Mouse (Mus musculus) adrenal gland, postnatal 10 days (tissue): ENCODE data around the gene Vav2. TPM values are rescaled to one million over a fixed set of nuclear protein-coding genes. Genes with fewer than 3 reads are reported as not detected.
A peak's percentile ranks its signal among the peaks of the same experiment; 100 is the strongest.

Experiments used
- DNase-seq: peaks from one replicate; pipeline ENCODE4 v3.0.0; 2021; ENCODE audit warnings: mixed read lengths
- total RNA-seq, 2 experiments: library from RNA; stranded (reverse); gene quantifications; 2 replicates each; pipeline ENCODE4 v1.2.3; 2021

Vav2 gene
- total RNA-seq, 2 experiments from 2014 or later = 21.5 to 29.6 TPM

DNA sequence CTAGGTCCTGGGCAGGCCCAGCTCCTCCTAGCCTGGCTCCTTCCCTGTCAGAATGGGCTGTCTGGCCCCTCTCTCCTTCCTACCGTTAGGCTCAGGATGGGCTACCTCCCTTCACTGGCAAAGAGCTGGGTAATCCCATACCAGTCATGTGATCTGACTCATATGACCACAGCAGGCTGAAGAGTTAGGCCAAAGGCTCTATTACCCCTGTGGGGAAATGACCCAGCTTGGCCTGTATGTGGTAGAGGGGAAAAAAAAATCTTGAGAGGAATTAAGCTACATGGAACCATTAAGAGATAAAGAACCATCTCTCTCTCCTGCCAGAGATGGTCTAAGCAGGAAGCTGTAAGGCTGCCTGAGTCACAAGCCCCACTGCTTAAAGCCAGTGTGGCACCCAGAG is 108.6 kb downstream of the Vav2 start:
- DNase-seq = no peak

DNA sequence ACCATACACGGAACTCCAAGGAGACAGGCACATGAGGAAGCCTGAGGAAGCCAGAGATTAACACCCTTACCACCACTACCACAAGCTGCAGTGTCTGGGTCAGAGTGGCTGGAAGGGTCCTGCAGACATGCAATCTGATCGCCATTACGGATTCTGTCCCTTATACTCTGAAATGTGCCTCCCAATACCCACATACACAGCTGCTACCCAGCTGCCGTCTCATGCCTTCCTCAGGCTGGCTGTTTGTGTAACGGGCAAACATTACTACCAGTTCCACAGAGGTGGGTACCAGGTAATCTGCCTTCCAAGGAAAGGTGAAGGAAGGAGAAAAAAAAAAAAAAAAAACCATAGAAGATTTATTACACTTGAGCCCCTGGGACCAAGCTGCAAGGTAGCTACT is 110.7 kb downstream of the Vav2 start:
- no peak for DNase-seq

DNA sequence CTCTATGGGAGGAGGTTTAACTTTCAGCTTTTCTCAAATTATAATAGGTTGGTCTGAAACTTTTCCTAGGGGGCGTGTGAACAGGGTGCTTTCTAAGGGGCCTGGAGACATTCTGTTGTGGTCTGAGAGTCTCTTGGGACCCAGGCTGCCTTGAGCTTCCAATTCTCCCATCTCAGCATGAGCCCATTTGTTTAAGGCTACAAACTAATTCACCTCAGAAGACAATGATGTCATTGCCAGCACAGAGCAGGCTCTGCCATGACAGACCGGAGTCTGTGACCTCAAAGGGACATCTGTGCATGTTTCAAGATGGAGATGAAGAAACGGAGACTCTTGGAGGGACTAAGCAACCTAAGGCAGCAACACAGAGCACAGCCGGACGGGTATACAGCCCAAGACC is 112.6 kb downstream of the Vav2 start:
- no peak for DNase-seq

DNA sequence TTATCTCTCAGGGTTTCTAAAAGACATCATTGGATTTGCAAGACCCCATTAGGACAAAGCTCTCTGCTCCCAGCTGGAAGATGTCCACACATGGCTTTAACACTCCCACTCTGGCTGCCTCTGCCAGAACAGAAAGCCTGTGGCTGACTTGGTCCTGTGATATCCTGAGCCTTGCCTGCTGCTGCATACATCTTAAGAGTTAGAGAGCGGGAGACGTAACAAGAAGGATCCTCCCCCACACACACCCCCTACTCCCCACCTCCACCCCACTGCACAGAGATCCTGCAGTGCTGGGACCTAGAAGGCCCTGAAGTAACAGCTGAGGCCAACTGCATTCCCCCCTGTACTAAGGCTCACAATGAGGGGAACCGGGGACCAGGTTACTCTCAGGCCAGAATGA is 114.3 kb downstream of the Vav2 start:
- DNase-seq = no peak

DNA sequence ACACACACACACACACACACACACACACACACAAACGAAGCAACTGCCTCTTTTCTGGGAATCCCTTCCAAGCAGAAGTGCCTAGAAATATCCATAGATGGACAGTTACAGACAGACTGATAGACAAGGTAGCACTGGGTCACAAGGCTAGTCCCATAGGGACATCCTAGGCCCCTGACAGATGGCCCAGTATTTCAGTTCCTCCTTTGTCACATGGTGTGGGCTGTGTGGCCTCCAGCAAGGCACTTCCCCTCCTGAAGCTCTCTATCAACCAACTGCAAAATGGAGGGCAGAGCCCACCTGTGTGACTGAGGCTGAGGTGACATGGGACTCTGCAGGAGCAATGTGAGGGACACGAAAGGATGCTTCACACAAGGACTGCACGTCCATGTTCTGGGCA is 115.2 kb downstream of the Vav2 start:
- no peak for DNase-seq

DNA sequence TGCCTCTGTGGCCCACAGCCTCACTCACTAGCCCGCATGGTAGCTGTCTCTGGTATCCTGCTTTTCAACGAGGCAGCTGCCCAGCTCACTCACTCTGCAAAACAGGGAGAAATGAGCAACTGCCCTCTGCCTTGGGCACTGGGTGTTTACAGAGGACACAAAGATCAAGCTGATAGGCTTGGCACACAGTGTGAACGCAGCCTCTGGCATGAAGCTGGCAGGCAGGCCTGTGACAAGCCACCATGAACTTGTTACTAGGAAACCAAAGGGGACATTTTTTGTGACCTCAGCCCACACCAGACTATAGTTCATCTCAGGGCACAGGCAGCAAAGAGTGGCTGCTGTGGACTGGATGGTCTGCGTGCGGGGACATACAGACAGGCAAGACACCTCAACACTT is 115.9 kb downstream of the Vav2 start:
- no peak for DNase-seq

DNA sequence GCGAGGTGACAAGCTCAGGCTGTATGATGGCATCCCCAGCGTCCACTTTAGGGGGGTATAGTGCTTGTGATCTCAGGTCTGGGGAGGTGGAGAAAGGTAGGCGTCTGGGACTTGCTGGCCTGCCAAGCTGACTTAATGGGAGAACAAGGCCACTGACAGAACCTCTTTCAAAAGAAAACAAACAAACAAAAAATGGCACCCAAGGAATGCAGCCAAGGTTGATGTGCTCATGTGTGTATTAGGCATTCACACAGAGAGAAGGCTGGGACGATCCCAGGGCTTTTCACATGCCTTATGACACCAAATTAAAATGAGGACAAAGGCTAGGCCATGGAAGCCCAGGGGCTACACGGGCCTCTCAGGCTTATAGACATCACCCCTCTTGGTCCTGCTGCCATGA is 116.6 kb downstream of the Vav2 start:
- DNase-seq = no peak

DNA sequence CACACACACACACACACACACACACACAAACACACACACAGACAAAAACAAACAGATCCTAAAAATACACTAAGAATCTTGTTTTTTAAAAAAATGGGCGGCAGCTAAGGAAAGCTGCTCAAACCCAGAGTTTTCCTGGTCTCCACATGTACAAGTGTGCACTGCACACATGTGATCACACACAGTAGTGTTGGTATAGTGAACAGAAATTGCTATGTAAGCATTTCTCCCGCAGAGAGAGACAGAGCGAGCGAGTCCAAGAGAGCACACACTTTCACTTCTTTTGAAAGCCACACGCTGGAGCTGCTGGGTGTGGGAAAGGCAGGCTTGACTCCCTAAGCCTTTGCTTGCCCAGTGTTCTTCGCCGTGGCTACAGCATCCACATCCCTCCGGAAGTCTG is 120.2 kb downstream of the Vav2 start:
- DNase-seq = no peak

DNA sequence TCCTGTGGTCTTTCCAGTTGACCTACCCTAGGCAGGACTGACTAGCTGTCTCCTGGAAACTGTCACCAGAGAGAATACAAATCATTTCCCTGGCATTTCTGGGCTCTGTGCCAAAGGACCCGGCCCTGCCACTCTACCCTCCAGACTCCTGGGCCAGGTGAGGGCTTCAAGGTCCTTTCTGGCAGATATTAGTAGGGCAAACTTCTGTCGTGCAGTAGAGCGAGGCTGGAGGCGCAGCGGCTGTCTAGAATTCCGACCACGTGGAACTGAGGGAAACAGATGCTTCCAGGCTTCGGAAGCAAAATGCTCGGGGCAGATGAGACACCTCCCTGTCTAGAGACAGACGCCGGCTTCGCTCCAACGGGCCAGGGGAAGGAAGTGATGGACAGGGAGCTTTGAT is 122.1 kb downstream of the Vav2 start:
- peak; percentile 58 for DNase-seq

DNA sequence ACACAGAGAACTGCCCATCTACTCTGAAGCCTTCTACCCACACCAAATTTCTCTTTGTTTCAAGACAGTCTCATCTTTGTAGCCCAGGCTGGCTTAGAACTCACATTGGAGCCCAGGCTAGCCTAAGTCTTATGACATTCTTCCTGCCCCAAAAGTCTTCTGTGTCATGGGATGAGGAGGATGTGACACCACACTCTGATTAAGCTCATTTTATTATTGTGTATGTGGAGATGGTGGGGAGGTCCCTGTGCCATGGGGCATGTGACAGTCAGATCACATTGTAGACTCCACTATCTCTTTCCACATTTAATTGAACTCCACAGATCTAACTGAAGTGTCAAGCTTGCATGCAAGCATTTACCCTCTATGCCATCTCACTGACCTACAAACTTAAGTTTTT is 122.8 kb downstream of the Vav2 start:
- no peak for DNase-seq

DNA sequence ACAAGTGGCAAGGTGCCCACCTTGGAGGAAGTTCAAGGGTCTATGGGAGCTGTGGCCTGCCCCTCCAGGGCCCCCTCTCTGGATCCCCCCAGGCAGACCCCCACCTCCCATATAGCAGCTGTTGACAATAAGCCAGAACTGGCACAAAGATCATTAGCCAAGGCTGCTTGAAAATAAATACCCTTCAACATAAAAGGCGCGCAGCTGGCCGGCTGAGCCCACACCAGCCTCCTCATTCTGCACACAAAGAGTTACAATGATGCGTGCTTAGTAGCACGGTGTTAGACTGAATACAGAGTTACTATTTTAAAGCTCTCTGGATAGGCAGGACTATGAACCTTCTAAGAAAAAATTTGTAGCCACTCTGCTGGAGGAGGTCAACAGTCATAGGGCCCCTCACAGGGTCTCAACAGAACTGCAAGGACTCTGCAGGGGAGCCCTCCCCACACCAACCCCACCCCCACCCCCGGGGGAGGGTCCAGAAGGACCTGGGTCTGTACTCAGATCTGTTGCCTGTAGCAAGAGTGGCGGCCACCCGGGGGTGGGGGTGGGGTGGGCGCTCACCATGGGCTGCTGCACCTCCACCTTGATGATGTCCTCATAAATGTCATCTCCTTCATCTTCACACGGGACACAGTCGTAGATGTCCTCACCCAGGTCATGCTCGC is 125.3 kb downstream of the Vav2 start:
- no peak for DNase-seq

DNA sequence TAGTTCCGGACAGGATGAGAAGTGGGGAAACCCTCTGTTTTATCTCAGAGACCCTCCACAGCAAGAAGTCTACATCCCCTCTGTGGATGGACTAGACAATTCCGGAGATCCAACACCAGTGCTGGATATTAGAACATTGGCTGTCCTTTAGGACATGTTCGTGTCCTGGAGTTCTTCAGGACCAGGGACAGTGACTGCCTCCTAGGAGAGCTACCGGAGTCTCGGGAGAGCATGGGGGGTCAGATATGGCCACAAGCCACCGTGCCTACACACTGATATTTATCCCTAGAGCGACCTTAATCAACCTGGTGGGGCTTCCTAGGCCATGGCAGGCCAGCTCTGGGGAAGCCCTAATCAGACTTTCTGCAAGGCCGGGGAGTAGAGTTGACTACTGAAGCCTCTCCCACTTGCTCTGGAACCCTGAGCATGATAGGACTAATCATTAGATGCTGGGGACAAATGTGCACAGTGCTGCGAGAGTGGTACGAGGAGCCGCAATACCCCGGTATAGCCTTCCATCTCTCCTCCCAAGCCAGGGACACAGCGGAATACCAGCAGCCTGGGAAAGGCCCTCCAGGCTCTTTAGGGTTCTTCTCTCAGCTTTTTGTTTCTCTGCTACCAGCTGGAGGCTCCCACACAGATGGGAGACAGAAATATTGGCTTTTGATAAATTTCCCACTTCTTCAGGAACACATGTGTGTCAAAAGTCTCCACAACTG is 125.9 kb downstream of the Vav2 start:
- DNase-seq = no peak

DNA sequence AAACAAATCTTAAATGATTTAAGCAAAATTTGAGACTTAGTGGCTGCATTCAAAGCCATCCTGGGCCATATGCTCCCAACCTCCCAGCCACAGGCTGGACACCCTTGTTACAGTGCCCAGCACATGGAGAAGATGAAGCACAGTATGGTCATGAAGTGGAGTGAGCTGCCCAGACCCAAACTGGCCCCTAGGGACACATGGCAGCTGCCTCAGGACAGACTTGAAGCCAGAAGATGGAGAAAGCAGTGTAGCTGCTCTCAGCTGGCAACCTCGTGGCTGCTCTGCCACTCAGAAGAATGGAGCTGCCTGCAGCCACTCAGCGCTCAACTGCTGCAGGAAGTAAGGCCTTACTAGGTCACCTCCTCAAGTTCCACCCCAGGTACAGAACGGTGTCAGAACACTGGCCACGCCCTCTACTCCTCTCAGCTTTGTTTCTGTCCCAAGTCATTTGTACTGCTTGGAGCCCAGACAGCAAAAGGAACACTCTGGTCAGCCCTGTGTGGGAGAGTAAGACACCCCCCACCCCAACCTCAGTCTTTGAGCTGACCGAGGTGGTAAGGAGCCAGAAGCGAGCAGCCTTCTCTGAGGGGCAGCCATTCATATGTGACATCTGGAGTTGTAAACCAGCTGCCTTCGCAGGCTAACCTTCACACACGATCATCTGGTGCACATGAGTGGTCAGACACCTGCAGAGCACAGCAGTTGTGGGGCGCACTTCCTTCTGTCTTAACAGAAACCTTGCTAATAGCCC is 130.0 kb downstream of the Vav2 start:
- peak; percentile 39 for DNase-seq

DNA sequence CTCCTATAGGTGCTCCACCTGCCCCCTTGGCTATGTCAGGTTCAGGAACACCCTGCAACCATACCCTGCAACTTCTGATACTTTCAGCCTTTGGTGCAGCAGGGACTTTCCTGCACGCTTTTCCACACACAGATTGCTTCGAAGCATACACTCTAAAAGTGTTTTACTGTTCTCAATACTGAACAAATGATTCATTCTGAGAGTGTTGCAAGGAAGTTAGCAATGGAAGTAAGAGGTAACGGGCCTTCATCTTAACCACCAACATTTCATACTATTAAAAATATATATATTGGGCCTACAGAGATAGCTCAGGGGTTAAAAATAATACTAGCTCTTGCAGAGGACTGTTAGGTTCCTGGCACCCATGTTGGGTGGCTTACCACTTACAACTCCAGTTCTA is 132.1 kb downstream of the Vav2 start:
- no peak for DNase-seq

DNA sequence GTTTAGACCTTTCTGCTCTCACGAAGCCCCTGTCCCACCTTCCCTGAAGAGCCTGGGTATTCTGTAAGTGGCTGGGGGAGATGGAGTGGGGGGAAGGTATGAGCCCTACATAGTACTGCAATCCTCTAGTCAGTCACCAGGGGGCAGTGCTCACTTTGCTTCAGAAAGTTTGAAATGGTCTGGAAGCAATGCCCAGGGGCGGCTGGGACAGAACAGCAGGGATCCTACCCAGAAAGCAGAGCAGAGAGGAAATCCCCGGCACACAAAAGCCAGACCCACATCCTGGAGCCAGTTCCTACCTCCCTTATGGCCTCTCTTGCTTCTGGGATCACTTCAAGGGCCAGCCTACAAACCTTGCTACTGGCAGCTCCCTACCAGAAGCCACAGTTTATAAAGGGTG is 137.8 kb downstream of the Vav2 start:
- peak; percentile 90 for DNase-seq

DNA sequence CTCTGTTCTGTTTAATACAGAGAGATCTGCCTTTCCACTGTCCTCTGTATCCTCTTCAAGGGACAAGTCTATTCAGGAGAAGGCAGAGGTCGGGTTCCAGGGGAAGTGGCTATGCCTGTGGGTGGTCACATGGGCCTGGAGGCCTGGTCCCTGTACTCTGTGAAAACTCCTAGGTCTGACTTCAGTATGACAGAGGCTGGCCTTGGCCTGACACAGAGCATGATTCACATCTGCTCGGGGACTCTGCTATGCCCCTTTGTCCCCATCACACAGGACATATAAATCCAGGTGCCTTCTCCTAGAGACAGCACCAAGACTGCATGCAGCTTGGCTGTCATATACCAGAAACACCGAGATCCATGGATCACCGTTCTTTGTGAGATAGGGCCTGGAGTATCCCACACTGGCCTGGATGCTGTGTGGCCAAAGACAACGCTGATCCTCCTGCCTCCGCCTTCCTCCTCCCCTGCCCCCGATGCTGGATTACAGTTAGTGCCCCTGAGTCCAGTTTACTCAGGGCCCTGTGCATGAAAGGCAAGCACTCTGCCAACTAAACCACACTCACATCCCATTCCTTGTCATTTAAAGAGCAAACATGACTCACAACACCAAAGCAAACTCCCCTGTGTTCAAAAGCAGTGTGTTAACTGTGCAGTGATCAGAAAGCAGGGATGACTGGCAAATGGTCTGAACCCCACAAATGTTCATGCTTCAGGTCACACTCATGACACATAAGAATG is 139.7 kb downstream of the Vav2 start:
- peak; percentile 42 for DNase-seq

DNA sequence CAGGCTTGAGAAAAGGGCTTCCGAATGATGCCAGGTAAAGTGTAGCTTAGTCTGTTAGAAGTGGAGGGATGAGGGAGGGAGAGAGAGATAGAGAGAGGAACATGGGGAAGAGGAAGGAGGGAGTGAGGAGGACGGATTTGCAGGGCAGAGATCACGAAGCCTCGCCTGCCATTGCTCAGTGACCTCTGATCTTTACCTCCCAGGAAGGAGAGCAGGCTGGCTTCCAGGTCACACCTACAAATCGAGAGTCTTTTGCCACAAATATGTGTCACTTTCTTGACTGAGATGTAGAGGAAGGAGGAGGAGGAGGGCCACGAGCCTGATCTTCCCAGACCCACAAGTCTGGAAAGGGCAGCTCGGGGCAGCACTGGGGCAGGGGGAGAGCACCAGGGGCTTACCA is 142.4 kb downstream of the Vav2 start:
- DNase-seq = no peak

DNA sequence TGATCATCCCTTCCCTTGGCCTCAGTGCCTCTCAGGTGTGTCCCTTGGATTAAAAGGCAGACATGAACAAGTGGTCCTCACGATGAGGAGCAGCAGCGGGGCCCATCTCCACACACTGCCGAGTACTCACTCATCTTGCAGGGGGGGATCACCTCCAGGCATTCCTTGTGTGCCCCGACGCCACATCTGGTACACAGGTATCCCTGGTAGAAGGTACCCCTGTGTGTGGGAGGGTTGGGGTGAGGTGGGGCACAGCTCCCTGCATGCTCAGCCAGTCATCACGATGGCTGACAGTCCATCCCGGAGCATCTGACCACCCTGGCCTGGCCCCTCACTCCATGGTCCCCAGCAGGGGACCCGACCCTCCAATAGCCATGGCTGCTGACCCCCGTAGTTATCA is 145.1 kb downstream of the Vav2 start:
- no peak for DNase-seq

DNA sequence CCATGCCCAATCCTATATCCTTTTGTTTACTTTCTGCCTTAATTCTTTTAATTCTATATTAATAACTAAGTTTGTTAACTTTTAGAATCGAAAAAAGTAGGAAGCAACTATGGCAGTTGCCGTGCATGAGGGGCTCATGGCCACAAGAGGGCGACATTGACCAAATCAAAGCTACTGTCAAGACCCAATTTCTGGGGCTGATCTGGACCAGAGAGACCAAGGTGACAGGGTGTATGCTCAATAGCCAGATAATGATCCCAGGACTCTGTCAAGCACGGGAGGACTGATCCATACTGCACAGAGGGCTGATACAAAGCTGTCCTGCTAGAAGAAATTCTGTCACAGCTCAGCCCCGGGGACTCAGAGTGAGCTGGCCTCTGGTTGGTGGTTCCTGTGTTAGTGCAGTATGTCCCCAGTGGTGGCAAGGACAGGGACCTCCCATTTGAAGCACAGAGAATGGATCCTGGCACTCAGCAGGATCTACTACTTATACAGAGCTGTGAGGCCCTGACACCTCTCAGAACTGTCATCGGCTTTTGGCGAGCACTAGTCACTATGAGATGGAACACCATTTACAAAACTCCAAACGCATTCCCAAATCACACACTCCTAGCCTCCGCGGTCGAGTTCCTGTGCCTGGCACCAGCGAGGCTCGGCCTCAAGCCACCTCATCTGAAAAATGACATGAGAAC is 145.8 kb downstream of the Vav2 start:
- DNase-seq = peak; percentile 83

DNA sequence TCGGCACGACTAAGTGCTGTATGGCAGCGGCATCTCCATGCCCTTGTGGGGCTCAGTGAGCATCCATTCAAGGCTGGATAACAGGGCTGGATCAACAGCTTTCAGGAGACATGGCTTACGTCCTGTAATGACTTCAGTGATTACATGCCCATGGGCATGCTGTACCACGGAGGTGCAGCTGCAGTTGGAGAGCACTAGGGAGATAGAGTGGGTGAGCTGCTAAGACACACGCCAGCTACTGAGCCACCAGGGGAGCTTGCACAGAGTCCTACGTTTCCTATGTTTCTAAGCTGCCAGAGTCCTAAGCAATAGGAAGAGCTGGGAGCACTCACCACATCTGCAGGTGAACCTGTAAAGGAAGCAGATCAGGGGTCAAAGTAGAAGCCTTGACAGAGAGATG is 148.0 kb downstream of the Vav2 start:
- DNase-seq = no peak

DNA sequence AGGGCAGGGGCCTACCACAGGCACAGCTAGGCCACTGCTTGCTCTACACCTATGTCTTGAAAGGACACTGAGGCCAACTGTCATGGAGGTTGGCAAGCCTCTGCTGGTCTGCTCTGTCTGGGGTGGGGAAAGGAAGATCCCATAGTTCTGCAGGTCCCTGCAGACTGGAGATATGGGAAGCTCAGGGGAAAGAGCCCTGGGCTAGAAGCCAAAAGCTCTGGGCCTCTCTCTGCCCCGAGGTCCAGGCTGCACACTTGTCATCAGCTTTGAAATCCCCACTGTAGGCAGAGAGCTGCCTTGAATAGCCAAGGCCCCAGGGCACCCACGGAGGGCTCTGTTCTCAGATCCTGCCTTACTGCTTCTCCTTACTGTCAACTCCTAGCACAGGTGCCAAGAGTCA is 158.5 kb downstream of the Vav2 start:
- no peak for DNase-seq

DNA sequence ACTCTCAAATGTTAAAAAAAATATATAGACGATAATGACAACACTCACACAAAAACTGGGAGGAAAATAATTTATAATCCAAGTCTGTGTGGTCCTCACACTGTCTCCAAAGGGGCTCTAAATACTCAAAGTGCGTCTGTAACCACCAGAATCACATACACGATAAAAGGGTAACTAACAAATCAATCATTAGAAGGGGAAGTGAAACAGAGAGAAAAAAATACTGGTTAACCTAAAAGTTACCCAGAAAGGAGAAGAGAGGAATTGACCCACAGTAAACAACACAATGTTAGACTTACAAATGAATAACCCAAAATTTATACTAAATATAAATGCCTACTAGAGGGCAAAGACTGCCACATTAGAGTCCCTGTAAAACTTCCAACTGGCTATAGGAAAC is 161.0 kb downstream of the Vav2 start:
- DNase-seq = no peak
